Mouse (Mus musculus): ENCODE data around the gene Neurod2. TPM values are rescaled to one million over a fixed set of nuclear protein-coding genes. Genes with fewer than 3 reads are reported as not detected.
A peak's percentile ranks its signal among the peaks of the same experiment; 100 is the strongest.

The Neurod2 gene
- polyA plus RNA-seq, 1 experiment = not detected

DNA sequence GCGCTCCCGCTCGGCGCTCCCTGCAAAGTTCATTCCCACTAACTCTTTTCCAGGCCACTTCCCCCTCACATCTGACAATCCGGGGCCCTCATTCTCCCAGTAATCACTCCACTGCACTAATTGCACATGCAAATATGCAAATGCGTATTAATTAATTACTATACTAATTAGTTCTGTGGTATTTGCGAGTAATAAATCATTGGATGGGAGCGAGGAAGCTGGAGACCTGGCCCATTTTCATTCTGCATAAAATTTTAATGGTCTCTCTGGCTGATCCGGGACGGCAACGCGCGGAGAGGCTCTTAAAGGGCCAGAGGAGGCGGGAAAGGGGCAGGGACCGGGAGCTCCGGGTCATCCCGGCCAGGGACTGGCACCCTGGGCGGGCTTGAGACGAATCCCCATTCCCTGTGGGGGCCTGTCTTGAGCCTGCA lies 9.6 kb upstream of the Neurod2 start:
- Histone ChIP-seq H3K4me2 (ENCODE audit: low read depth) (peak overlapping the region; percentile 99), H3K27me3 (ENCODE audit: control insufficient read depth, insufficient read depth, insufficient read length) (peaks cover 51% of the 10 kb centered on the region), H3K36me3 (ENCODE audit: control insufficient read depth, insufficient read depth) (no peaks in the 10 kb centered on the region), H3K4me3 (peak overlapping the region; percentile 6), H3K79me2 (ENCODE audit: control insufficient read depth, insufficient read depth) (no peaks in the 10 kb centered on the region), H3ac (ENCODE audit: control insufficient read depth, insufficient read length) (peak overlapping the region; percentile 18)
- TF ChIP-seq MYOG (IDR thresholded peaks at IDR 0.05; ENCODE audit: control insufficient read depth in 1 of 3, insufficient read depth in 1 of 3, insufficient read length in 2 of 3, low read depth in 2 of 3) = no peak
- TF ChIP-seq POLR2A (IDR thresholded peaks at IDR 0.05; ENCODE audit: insufficient read length, low read depth) = no peak
- TF ChIP-seq REST (IDR thresholded peaks at IDR 0.05; ENCODE audit: insufficient read depth, insufficient read length) = no peak
- no peak for TF ChIP-seq MYOD1 (IDR thresholded peaks at IDR 0.05; ENCODE audit: control insufficient read depth in 1 of 3, insufficient read length in 2 of 3, low read depth in 2 of 3)
- no peak for TF ChIP-seq MAX (IDR thresholded peaks at IDR 0.05; ENCODE audit: low read depth)
- no peak for TF ChIP-seq E2F4 (IDR thresholded peaks at IDR 0.05; ENCODE audit: insufficient read depth)
- TF ChIP-seq SRF (IDR thresholded peaks at IDR 0.05; ENCODE audit: control insufficient read depth, insufficient read length, low read depth) = no peak
- TF ChIP-seq CEBPB (IDR thresholded peaks at IDR 0.05; ENCODE audit: insufficient read depth, poor library complexity, severe bottlenecking) = no peak
- no peak for TF ChIP-seq TCF12 (IDR thresholded peaks at IDR 0.05; ENCODE audit: insufficient read depth, poor library complexity, severe bottlenecking)
- TF ChIP-seq TCF3 (IDR thresholded peaks at IDR 0.05; ENCODE audit: insufficient read length, low read depth) = no peak
- TF ChIP-seq POLR2AphosphoS2 (IDR thresholded peaks at IDR 0.05; ENCODE audit: insufficient read length, low read depth) = no peak
- TF ChIP-seq USF1 (IDR thresholded peaks at IDR 0.05; ENCODE audit: low read depth) = no peak

DNA sequence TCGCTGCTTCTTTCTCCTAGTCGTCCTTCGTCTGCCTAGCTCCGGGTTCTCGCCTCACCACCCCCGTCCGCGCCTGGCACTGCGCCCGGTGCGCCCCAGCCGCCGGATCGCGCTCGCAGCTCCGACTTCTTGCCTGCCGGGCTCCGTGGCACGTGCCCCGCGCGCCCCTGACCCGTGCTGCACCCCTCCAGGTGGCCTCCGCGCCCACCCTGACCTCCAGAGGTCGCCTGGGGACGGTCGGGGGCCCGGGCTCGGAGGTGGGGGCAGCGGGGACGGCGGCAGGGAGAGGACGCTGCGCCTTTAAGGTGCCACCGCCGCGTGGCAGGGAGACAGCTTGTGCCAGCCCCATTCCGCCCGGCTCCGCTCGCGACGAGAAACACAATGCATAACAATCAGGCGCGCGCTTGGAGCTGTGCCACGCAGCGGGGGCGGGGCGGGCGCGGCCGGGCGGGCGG lies 9.1 kb upstream of the Neurod2 start:
- peak overlapping the region; percentile 6 for H3K4me3 ChIP-seq
- H3K36me3 ChIP-seq (ENCODE audit: control insufficient read depth, insufficient read depth) = no peaks in the 10 kb centered on the region
- peak overlapping the region; percentile 62 for H3K4me2 ChIP-seq (ENCODE audit: low read depth)
- TF ChIP-seq E2F4 (IDR thresholded peaks at IDR 0.05; ENCODE audit: insufficient read depth) (no peak), POLR2AphosphoS2 (IDR thresholded peaks at IDR 0.05; ENCODE audit: insufficient read length, low read depth) (no peak), MYOG (IDR thresholded peaks at IDR 0.05; ENCODE audit: control insufficient read depth in 1 of 3, insufficient read depth in 1 of 3, insufficient read length in 2 of 3, low read depth in 2 of 3) (no peak), TCF3 (IDR thresholded peaks at IDR 0.05; ENCODE audit: insufficient read length, low read depth) (no peak)
- peak overlapping the region; percentile 18 for H3ac ChIP-seq (ENCODE audit: control insufficient read depth, insufficient read length)
- peaks cover 57% of the 10 kb centered on the region for H3K27me3 ChIP-seq (ENCODE audit: control insufficient read depth, insufficient read depth, insufficient read length)
- no peaks in the 10 kb centered on the region for H3K79me2 ChIP-seq (ENCODE audit: control insufficient read depth, insufficient read depth)

DNA sequence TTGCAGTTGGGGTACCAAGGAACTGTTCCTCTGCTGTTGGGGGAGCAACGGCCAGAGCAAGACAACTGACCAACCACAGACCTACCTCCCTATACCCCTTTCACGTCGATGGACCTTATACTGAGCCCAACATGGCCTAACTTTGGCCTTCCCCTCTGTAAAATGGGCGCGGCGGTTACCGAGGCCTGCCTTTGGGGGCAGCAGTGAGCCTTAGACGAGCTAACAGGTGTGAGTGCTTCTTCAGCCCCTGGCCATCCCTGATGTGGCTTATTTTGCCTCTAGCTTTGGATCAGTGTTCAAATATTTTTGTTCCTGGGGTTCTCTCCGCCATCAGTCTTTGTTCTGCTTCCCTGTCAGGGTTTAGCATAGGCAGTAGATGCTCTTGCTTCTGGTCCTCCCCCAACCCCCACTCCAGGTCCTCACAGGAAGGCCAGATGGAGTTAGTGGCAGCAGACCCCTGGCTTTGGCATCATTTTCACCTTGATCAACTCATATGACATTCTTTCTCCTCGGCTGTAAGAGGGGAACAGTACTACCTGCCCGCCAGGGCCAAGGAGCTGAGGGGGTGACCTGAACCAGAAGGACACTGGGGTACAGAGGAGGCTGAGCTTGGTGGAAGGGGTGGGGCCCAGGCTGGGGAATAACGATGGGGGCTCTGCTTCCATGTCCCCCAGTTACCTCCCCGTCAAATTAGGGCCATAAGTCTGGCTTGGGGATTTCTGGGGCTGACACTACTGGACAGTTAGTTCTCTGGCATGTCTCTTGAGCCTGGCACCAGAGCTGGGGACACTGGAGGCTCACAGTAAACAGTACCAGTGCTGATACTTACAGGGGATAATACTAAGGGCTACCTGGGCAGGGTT lies 7.0 kb upstream of the Neurod2 start:
- H3K4me3 ChIP-seq = no peak overlapping the region
- H3K4me2 ChIP-seq (ENCODE audit: low read depth) = no peak overlapping the region
- TF ChIP-seq MYOG (IDR thresholded peaks at IDR 0.05; ENCODE audit: control insufficient read depth in 1 of 3, insufficient read depth in 1 of 3, insufficient read length in 2 of 3, low read depth in 2 of 3) (peak in 1 of 3 experiments; percentile 48), MYOD1 (IDR thresholded peaks at IDR 0.05; ENCODE audit: control insufficient read depth in 1 of 3, insufficient read length in 2 of 3, low read depth in 2 of 3) (peak in 2 of 3 experiments; percentile 42 to 65), TCF12 (IDR thresholded peaks at IDR 0.05; ENCODE audit: insufficient read depth, poor library complexity, severe bottlenecking) (no peak), TCF3 (IDR thresholded peaks at IDR 0.05; ENCODE audit: insufficient read length, low read depth) (no peak), CEBPB (IDR thresholded peaks at IDR 0.05; ENCODE audit: insufficient read depth, poor library complexity, severe bottlenecking) (no peak), REST (IDR thresholded peaks at IDR 0.05; ENCODE audit: insufficient read depth, insufficient read length) (no peak), POLR2AphosphoS2 (IDR thresholded peaks at IDR 0.05; ENCODE audit: insufficient read length, low read depth) (no peak)
- H3K36me3 ChIP-seq (ENCODE audit: control insufficient read depth, insufficient read depth) = no peaks in the 10 kb centered on the region
- H3K27me3 ChIP-seq (ENCODE audit: control insufficient read depth, insufficient read depth, insufficient read length) = peaks cover 66% of the 10 kb centered on the region
- no peaks in the 10 kb centered on the region for H3K79me2 ChIP-seq (ENCODE audit: control insufficient read depth, insufficient read depth)
- H3ac ChIP-seq (ENCODE audit: control insufficient read depth, insufficient read length) = no peak overlapping the region

GRCm38 (mm10) chr11:98335250-98335649 lies 5.8 kb upstream of the Neurod2 start:
- no peaks in the 10 kb centered on the region for H3K36me3 ChIP-seq (ENCODE audit: control insufficient read depth, insufficient read depth)
- no peaks in the 10 kb centered on the region for H3K79me2 ChIP-seq (ENCODE audit: control insufficient read depth, insufficient read depth)
- H3K27me3 ChIP-seq (ENCODE audit: control insufficient read depth, insufficient read depth, insufficient read length) = peaks cover 78% of the 10 kb centered on the region
- H3K4me3 ChIP-seq = no peak overlapping the region
- TF ChIP-seq TCF3 (IDR thresholded peaks at IDR 0.05; ENCODE audit: insufficient read length, low read depth) (no peak), MAX (IDR thresholded peaks at IDR 0.05; ENCODE audit: low read depth) (no peak), USF1 (IDR thresholded peaks at IDR 0.05; ENCODE audit: low read depth) (no peak), REST (IDR thresholded peaks at IDR 0.05; ENCODE audit: insufficient read depth, insufficient read length) (no peak), MYOG (IDR thresholded peaks at IDR 0.05; ENCODE audit: control insufficient read depth in 1 of 3, insufficient read depth in 1 of 3, insufficient read length in 2 of 3, low read depth in 2 of 3) (no peak), TCF12 (IDR thresholded peaks at IDR 0.05; ENCODE audit: insufficient read depth, poor library complexity, severe bottlenecking) (no peak), MYOD1 (IDR thresholded peaks at IDR 0.05; ENCODE audit: control insufficient read depth in 1 of 3, insufficient read length in 2 of 3, low read depth in 2 of 3) (no peak), CEBPB (IDR thresholded peaks at IDR 0.05; ENCODE audit: insufficient read depth, poor library complexity, severe bottlenecking) (no peak), POLR2AphosphoS2 (IDR thresholded peaks at IDR 0.05; ENCODE audit: insufficient read length, low read depth) (no peak), E2F4 (IDR thresholded peaks at IDR 0.05; ENCODE audit: insufficient read depth) (no peak), SRF (IDR thresholded peaks at IDR 0.05; ENCODE audit: control insufficient read depth, insufficient read length, low read depth) (no peak), POLR2A (IDR thresholded peaks at IDR 0.05; ENCODE audit: insufficient read length, low read depth) (no peak)
- no peak overlapping the region for H3K4me2 ChIP-seq (ENCODE audit: low read depth)
- H3ac ChIP-seq (ENCODE audit: control insufficient read depth, insufficient read length) = no peak overlapping the region
